In the genomic region with DNA sequence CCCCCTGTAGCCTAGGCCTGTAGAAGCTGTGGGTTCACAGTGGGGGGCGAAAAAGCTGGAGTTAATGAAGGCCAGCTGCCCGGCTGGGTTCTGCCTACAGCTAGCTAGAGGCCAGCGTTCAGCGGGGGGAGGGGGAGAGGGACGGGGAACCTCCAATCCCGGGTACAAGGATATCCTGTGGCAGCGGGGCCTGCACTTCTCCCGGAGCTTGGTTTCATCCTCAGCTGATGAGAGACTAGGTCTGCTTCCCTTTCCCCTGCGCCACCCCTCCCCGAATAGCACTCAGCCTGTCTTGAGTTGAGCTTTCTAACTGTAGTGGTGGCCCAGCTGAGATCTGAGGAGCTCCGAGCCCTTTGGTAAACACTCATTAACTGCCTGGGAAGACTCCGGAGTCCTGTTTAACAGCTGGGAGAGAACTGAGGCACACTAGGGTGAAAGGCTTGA, we compare ENCODE assay signal across 8 mouse cellular contexts. TPM values are rescaled to one million over a fixed set of nuclear protein-coding genes. Genes with fewer than 3 reads are reported as not detected.
DNase-seq lines count a peak whose midpoint lies in the region; ATAC-seq and TF ChIP-seq lines count a peak whose summit lies in the region.

No protein-coding gene starts in this region.

- peak overlapping the region; percentile 24; the same call in 1 of the 2 replicates for H3K4me2 ChIP-seq in forebrain, embryonic 15.5 days (replicated peaks)
- H3K4me2 ChIP-seq in limb, embryonic 13.5 days (replicated peaks) = peak overlapping the region; percentile 58
- H3K4me2 ChIP-seq in neural tube, embryonic 11.5 days (ENCODE audit: low read depth) = peak overlapping the region; percentile 27

- no peak for TF ChIP-seq POLR2A in MEL (IDR thresholded peaks at IDR 0.05; ENCODE audit: control insufficient read depth in 1 of 2, insufficient read depth in 1 of 2, low read depth in 1 of 2, low read length in 2 of 2, poor library complexity in 1 of 2)

- ATAC-seq in forebrain, embryonic 15.5 days (replicated peaks) = 0 out of 2 replicates have a peak, but pooled peaks have one; percentile 27
- ATAC-seq in limb, embryonic 13.5 days (ENCODE audit: low FRiP score, low read depth) = peak; percentile 43
- ATAC-seq in neural tube, embryonic 11.5 days (ENCODE audit: insufficient read depth, low FRiP score, low TSS enrichment) = no peak

- H3K9me3 ChIP-seq in MEL (replicated peaks; ENCODE audit: insufficient read depth, low read length) = no peaks in the 10 kb centered on the region
- H3K9me3 ChIP-seq in forebrain, embryonic 15.5 days = no peaks in the 10 kb centered on the region
- no peaks in the 10 kb centered on the region for H3K9me3 ChIP-seq in limb, embryonic 13.5 days
- H3K9me3 ChIP-seq in neural tube, embryonic 11.5 days (ENCODE audit: control insufficient read depth, low read length) = no peaks in the 10 kb centered on the region

- H3K4me1 ChIP-seq in MEL (ENCODE audit: control insufficient read depth in 1 of 2, insufficient read depth in 2 of 2, low read length in 2 of 2) = peaks cover 18 to 27% of the 10 kb centered on the region in 2 experiments
- peaks cover 74% of the 10 kb centered on the region for H3K4me1 ChIP-seq in forebrain, embryonic 15.5 days
- peaks cover 90% of the 10 kb centered on the region for H3K4me1 ChIP-seq in limb, embryonic 13.5 days
- peaks cover 58% of the 10 kb centered on the region for H3K4me1 ChIP-seq in neural tube, embryonic 11.5 days (ENCODE audit: control insufficient read depth, insufficient read depth, low read length)

- peak; percentile 31 for DNase-seq in gastrocnemius, adult 2 months
- no peak for DNase-seq in gastrocnemius, postnatal 36 days
- DNase-seq in MEL (ENCODE audit: low read depth, low spot score) (no peak), MN1 (ENCODE audit: low spot score) (no peak)
- peak; percentile 84 for DNase-seq in neural tube, embryonic 11.5 days (ENCODE audit: low spot score)
- no peak for DNase-seq in urinary bladder, postnatal 36 days (ENCODE audit: low spot score in 2 of 2)

- H3K27me3 ChIP-seq in MEL (ENCODE audit: control insufficient read depth in 1 of 2, insufficient read depth in 2 of 2, low read length in 2 of 2) = no peaks in the 10 kb centered on the region
- H3K27me3 ChIP-seq in forebrain, embryonic 15.5 days = no peaks in the 10 kb centered on the region
- H3K27me3 ChIP-seq in limb, embryonic 13.5 days = no peaks in the 10 kb centered on the region
- no peaks in the 10 kb centered on the region for H3K27me3 ChIP-seq in neural tube, embryonic 11.5 days (ENCODE audit: control insufficient read depth, insufficient read depth, low read length)

- intact Hi-C loops in gastrocnemius, adult 2 months (cut with DNase I) = loop anchor here (10.0 kb wide), 2 partner anchors 109 to 199 kb away; no protein-coding TSS in a partner anchor
- intact Hi-C loops in gastrocnemius, postnatal 36 days (cut with DNase I) = loop anchor here (5.0 to 10.0 kb wide), 3 partner anchors 109 to 221 kb away; no protein-coding TSS in a partner anchor

- peak overlapping the region; percentile 49 for H3K27ac ChIP-seq in gastrocnemius, adult 2 months
- H3K27ac ChIP-seq in MEL (ENCODE audit: control insufficient read depth, low read depth, low read length) = peak overlapping the region; percentile 14; the same call in 1 of the 2 replicates
- peak overlapping the region; percentile 69 for H3K27ac ChIP-seq in forebrain, embryonic 15.5 days (replicated peaks)
- H3K27ac ChIP-seq in limb, embryonic 13.5 days = peak overlapping the region; percentile 94
- H3K27ac ChIP-seq in neural tube, embryonic 11.5 days (ENCODE audit: low read depth, low read length) = peak overlapping the region; percentile 63

- TF ChIP-seq RAD21 in MEL (IDR thresholded peaks at IDR 0.05; ENCODE audit: low read depth, low read length) = no peak

- H3K4me3 ChIP-seq in gastrocnemius, adult 2 months = no peak overlapping the region
- no peak overlapping the region for H3K4me3 ChIP-seq in MEL (ENCODE audit: control insufficient read depth in 1 of 2, insufficient read depth in 1 of 2, low read depth in 2 of 2, low read length in 2 of 2)
- H3K4me3 ChIP-seq in forebrain, embryonic 15.5 days = no peak overlapping the region
- H3K4me3 ChIP-seq in limb, embryonic 13.5 days = peak overlapping the region; percentile 9; the same call in 1 of the 2 replicates
- H3K4me3 ChIP-seq in neural tube, embryonic 11.5 days (ENCODE audit: low read depth, low read length) = no peak overlapping the region

- H3K9ac ChIP-seq in MEL (ENCODE audit: control insufficient read depth, low read depth, low read length, poor library complexity, severe bottlenecking) = no peak overlapping the region
- no peak overlapping the region for H3K9ac ChIP-seq in forebrain, embryonic 15.5 days (replicated peaks)
- peak overlapping the region; percentile 50 for H3K9ac ChIP-seq in limb, embryonic 13.5 days
- H3K9ac ChIP-seq in neural tube, embryonic 11.5 days (ENCODE audit: low read length) = peak overlapping the region; percentile 32; the same call in 1 of the 2 replicates

- 5% methylated on average over 12 of the region's 12 CpGs for WGBS in forebrain, embryonic 15.5 days
- WGBS in limb, embryonic 13.5 days = 3% methylated on average over 12 of the region's 12 CpGs
- WGBS in neural tube, embryonic 11.5 days = 3% methylated on average over 12 of the region's 12 CpGs

- no peak for TF ChIP-seq CTCF in gastrocnemius, adult 2 months (IDR thresholded peaks at IDR 0.05)
- no peak for TF ChIP-seq CTCF in MEL (IDR thresholded peaks at IDR 0.05 in 2 of 3, conservative IDR thresholded peaks at IDR 0.05 in 1 of 3; ENCODE audit: control insufficient read depth in 1 of 3, insufficient read depth in 1 of 3, low read depth in 2 of 3, low read length in 3 of 3, poor library complexity in 1 of 3, severe bottlenecking in 1 of 3)

- no peak for TF ChIP-seq EP300 in MEL (IDR thresholded peaks at IDR 0.05; ENCODE audit: low read depth in 1 of 2, low read length in 2 of 2)

- no peaks in the 10 kb centered on the region for H3K79me2 ChIP-seq in MEL (ENCODE audit: control insufficient read depth, insufficient read depth, low read length, poor library complexity)

- H3K36me3 ChIP-seq in MEL (ENCODE audit: control insufficient read depth in 1 of 2, insufficient read depth in 2 of 2, low read length in 2 of 2) = peaks cover 1 to 31% of the 10 kb centered on the region in 2 experiments
- no peaks in the 10 kb centered on the region for H3K36me3 ChIP-seq in forebrain, embryonic 15.5 days
- peaks cover 4% of the 10 kb centered on the region for H3K36me3 ChIP-seq in limb, embryonic 13.5 days
- H3K36me3 ChIP-seq in neural tube, embryonic 11.5 days (ENCODE audit: control insufficient read depth, insufficient read depth, low read length) = no peaks in the 10 kb centered on the region

TF ChIP-seq in MEL, 35 proteins besides CTCF, POLR2A, EP300 and RAD21:
- no peak for TF ChIP-seq TCF12 (IDR thresholded peaks at IDR 0.05; ENCODE audit: low read depth, low read length)

RNA-seq across cellular contexts. Expression of a gene that starts 1.7 kb away (rescaled TPM):
- 10 to 100 TPM; 10.2 to 12.4 TPM for total RNA-seq in gastrocnemius, adult 2 months (2021)
- 10 to 100 TPM in 1 of 2 experiments, 1 to 10 TPM in 1; 8.7 to 13.2 TPM for total RNA-seq in gastrocnemius, postnatal 36 days (2021)
- total RNA-seq in MEL (2012; rRNA removed) = 9.8 and 12.1 TPM in 2 replicates
- polyA plus RNA-seq in MEL (2012; ENCODE audit: insufficient read depth in 1 of 2, insufficient read length in 2 of 2, low read depth in 1 of 2, low replicate concordance in 2 of 2, missing spikeins in 1 of 2) = 10 to 100 TPM in 1 of 2 experiments, not detected in 1; 13.7 TPM
- 9.2 and 9.9 TPM in 2 replicates for polyA plus RNA-seq in forebrain, embryonic 15.5 days (2015; fragmentation: Nextera tagmentation; extraction: Ambion mirVana)
- polyA plus RNA-seq in limb, embryonic 13.5 days (2015; fragmentation: Nextera tagmentation; extraction: Ambion mirVana) = 46.5 and 49.8 TPM in 2 replicates
- 73.2 and 75.1 TPM in 2 replicates for polyA plus RNA-seq in neural tube, embryonic 11.5 days (2014; fragmentation: Nextera tagmentation; extraction: Ambion mirVana)

RNA-seq across cellular contexts. Expression of a gene that starts 18.3 kb away (rescaled TPM):
- under 1 TPM in 1 of 2 experiments, not detected in 1; 0.11 TPM for total RNA-seq in gastrocnemius, adult 2 months (2021)
- under 1 TPM; 0.20 to 0.64 TPM for total RNA-seq in gastrocnemius, postnatal 36 days (2021)
- 83.4 and 104 TPM in 2 replicates for total RNA-seq in MEL (2012; rRNA removed)
- 10 to 100 TPM; 56.9 to 69.4 TPM for polyA plus RNA-seq in MEL (2012; ENCODE audit: insufficient read depth in 1 of 2, insufficient read length in 2 of 2, low read depth in 1 of 2, low replicate concordance in 2 of 2, missing spikeins in 1 of 2)
- 11.2 and 12.1 TPM in 2 replicates for polyA plus RNA-seq in forebrain, embryonic 15.5 days (2015; fragmentation: Nextera tagmentation; extraction: Ambion mirVana)
- 31.4 and 32.3 TPM in 2 replicates for polyA plus RNA-seq in limb, embryonic 13.5 days (2015; fragmentation: Nextera tagmentation; extraction: Ambion mirVana)
- polyA plus RNA-seq in neural tube, embryonic 11.5 days (2014; fragmentation: Nextera tagmentation; extraction: Ambion mirVana) = 41.6 and 44.4 TPM in 2 replicates

RNA-seq across cellular contexts. Expression of a gene that starts 56.9 kb away (rescaled TPM):
- not detected for total RNA-seq in gastrocnemius, adult 2 months (2021)
- not detected for total RNA-seq in gastrocnemius, postnatal 36 days (2021)
- not detected in 2 replicates for total RNA-seq in MEL (2012; rRNA removed)
- polyA plus RNA-seq in MEL (2012; ENCODE audit: insufficient read depth in 1 of 2, insufficient read length in 2 of 2, low read depth in 1 of 2, low replicate concordance in 2 of 2, missing spikeins in 1 of 2) = not detected
- polyA plus RNA-seq in forebrain, embryonic 15.5 days (2015; fragmentation: Nextera tagmentation; extraction: Ambion mirVana) = 0.62 and 0.84 TPM in 2 replicates
- 0.41 and 0.78 TPM in 2 replicates for polyA plus RNA-seq in limb, embryonic 13.5 days (2015; fragmentation: Nextera tagmentation; extraction: Ambion mirVana)
- polyA plus RNA-seq in neural tube, embryonic 11.5 days (2014; fragmentation: Nextera tagmentation; extraction: Ambion mirVana) = 0.57 TPM in 1 of 2 replicates, not detected in the other

Comparison
In these comparisons a context has a peak if more than half of its experiments do, and no peak if none do; other contexts are left out.
1. DNase-seq: peak in gastrocnemius, adult 2 months (single experiment) and neural tube, embryonic 11.5 days (single experiment); none in gastrocnemius, postnatal 36 days (0 of 2), MEL (single experiment), urinary bladder, postnatal 36 days (0 of 2) and MN1 (single experiment).
2. H3K27ac ChIP-seq: peak in every context shown above with its lines; median percentile 94 in limb, embryonic 13.5 days; 69 in forebrain, embryonic 15.5 days; 63 in neural tube, embryonic 11.5 days; 49 in gastrocnemius, adult 2 months; 14 in MEL.
3. H3K9ac ChIP-seq: peak in limb, embryonic 13.5 days (single experiment) and neural tube, embryonic 11.5 days (single experiment); none in MEL (single experiment) and forebrain, embryonic 15.5 days (single experiment).
4. Peak in every context shown above with its lines, with median percentiles within 50 percentile points of each other: H3K4me2 ChIP-seq.